Mouse (Mus musculus) ovary, adult 18-20 months (tissue): ENCODE data around the gene Ddn.

Experiments used
- DNase-seq: peaks from one replicate; pipeline ENCODE4 v3.0.0; 2022; ENCODE audit warnings: low spot score, mixed read lengths

The Ddn gene

GRCm38 (mm10) chr15:98772511-98773211 is 36.6 kb downstream of the Ddn start:
- DNase-seq: no peak

DNA sequence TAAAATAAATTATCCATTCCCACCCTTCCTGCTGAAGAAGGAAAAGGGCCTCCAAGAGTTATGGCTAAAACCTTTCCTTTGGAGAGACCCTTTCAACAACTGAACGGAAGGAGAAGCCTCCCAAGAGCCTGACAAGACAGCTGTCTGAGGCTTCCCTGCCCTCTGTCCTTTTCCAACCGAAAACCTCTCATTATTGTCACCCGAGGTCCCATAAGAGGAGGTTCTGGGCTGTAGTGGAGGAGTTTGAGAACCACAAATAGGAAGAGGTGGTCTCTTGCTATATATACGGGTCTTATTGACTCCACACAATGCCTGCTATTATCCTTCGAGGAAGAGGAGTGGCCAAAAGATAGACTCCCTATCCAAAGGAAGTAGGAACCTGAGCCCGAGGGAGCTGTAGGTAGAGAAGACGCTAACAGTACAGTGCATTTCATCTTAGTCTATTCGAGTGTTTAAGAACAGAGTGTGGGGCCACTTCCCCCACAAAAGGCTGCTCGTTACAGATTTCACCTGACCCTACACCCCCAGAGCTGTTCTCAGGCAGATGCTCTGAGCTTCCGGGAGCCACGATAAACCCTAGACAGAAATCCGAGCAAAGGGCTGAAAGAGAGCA is 37.4 kb downstream of the Ddn start:
- no peak for DNase-seq

GRCm38 (mm10) chr15:98768259-98768658 is 41.0 kb downstream of the Ddn start:
- peak; percentile 34 for DNase-seq

GRCm38 (mm10) chr15:98765929-98766328 is 43.4 kb downstream of the Ddn start:
- DNase-seq: peak; percentile 47

- DNase-seq: peak; percentile 93
Measured at GRCm38 (mm10) chr15:98762670-98763529, 46.4 kb downstream of the Ddn start, which contains the start of gene Arf3. Arf3 (minus strand) TSS chr15:98763214.

- peak; percentile 82 for DNase-seq
Measured at GRCm38 (mm10) chr15:98762201-98762621, 47.1 kb downstream of the Ddn start.

DNA sequence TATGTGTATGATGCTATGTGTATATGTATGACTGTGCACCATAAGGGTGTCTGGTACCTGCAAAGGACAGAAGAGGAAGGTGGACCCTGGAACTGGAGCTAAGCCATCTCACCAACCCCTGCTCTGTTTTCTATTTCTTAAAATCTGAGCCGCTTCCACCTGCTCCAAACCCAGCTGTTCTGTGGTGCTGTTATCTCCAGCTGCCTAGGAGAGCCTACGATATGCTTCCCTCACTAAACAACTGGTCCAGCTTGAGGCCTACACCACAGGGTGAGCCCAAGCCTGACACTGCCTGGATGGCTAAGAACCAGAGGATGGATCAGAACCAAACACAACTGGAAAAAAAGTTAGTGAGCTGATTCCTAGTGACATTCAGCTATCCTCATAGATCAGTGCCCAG is 55.2 kb downstream of the Ddn start:
- DNase-seq: no peak
